Mouse (Mus musculus) lung, postnatal 0 days (tissue): ENCODE measurements around the gene Hba-a2. TPM values are rescaled to one million over a fixed set of nuclear protein-coding genes. Genes with fewer than 3 reads are reported as not detected.
"Not testable (repeated sequence)": the region's sequence is repeated elsewhere in the genome, so short reads cannot be mapped to it uniquely, and the experiment has no call there.

Source experiments
- ATAC-seq: fragments of 200-750 bp; cut with Nextera tagmentation; 2 replicates; pipeline ENCODE4 v1.8.0; 2017; ENCODE audit warnings: moderate library complexity
- DNase-seq: peaks from one replicate; pipeline ENCODE4 v3.0.0-alpha.2; 2016; ENCODE audit warnings: low spot score
- H3K27ac ChIP-seq: fragments of 300-500 bp; sonication (generic); 2 replicates; pipeline ENCODE4 v1.5.1; 2014; ENCODE audit warnings: antibody characterized with exemption, mild to moderate bottlenecking, low read length, mixed read lengths
- H3K27me3 ChIP-seq: fragments of 300-500 bp; sonication (generic); replicated peaks from 2 replicates; pipeline ENCODE4 v1.6.1; 2014; ENCODE audit warnings: low read length, mixed read lengths; ENCODE audit not compliant: insufficient read depth
- H3K36me3 ChIP-seq: fragments of 300-500 bp; sonication (generic); 2 replicates; pipeline ENCODE4 v1.6.1; 2014; ENCODE audit warnings: low read length, mixed read lengths; ENCODE audit not compliant: insufficient read depth
- H3K4me1 ChIP-seq: fragments of 300-500 bp; sonication (generic); 2 replicates; pipeline ENCODE4 v1.6.1; 2014; ENCODE audit warnings: antibody characterized with exemption, low read depth, low read length, mixed read lengths; ENCODE audit not compliant: insufficient read depth
- H3K4me2 ChIP-seq: fragments of 300-500 bp; sonication (generic); replicated peaks from 2 replicates; pipeline ENCODE4 v1.6.1; 2014; ENCODE audit warnings: low read depth, mild to moderate bottlenecking, low read length, moderate library complexity, mixed read lengths
- H3K4me3 ChIP-seq: fragments of 300-500 bp; sonication (generic); 2 replicates; pipeline ENCODE4 v1.5.1; 2014; ENCODE audit warnings: low read depth, low read length
- H3K9ac ChIP-seq: fragments of 300-500 bp; sonication (generic); replicated peaks from 2 replicates; pipeline ENCODE4 v1.6.1; 2014; ENCODE audit warnings: low read depth, mild to moderate bottlenecking
- H3K9me3 ChIP-seq: fragments of 300-500 bp; sonication (generic); 2 replicates; pipeline ENCODE4 v1.6.1; 2016; ENCODE audit warnings: low read length, mixed read lengths
- CTCF ChIP-seq: IDR thresholded peaks from 2 replicates; pipeline ENCODE4 v1.5.1; 2016; ENCODE audit warnings: antibody characterized with exemption, mild to moderate bottlenecking
- EP300 ChIP-seq: IDR thresholded peaks from 2 replicates; pipeline ENCODE4 v1.6.1; 2016; ENCODE audit warnings: antibody characterized with exemption, mild to moderate bottlenecking, control low read depth
- WGBS: fragments of 180-500 bp; shearing (Covaris S2); extraction: QIAGEN DNeasy Blood & Tissue Kit; methylation state at CpG from one replicate; pipeline ENCODE4 v1.1.7; 2014; 5-methylcytosine and 5-hydroxymethylcytosine counted together
- polyA plus RNA-seq: library from polyadenylated mRNA; unstranded; fragments of >200 nt; fragmentation: Nextera tagmentation; extraction: Ambion mirVana; gene quantifications from 2 replicates; pipeline ENCODE4 v1.2.1, GENCODE M21; 2015

Hba-a2 gene
- polyA plus RNA-seq, 1 experiment from 2014 or later = 27,628 TPM

- 0 out of 2 replicates have a peak within 1 kb of the TSS, but pooled peaks have one; percentile 17 for H3K4me2 ChIP-seq
- H3K9ac ChIP-seq, H3K36me3 ChIP-seq, H3K27ac ChIP-seq, H3K9me3 ChIP-seq, H3K27me3 ChIP-seq, H3K4me3 ChIP-seq, H3K4me1 ChIP-seq: not testable (repeated sequence)
- ATAC-seq = peak; percentile 63
- DNase-seq = peak; percentile 51
- TF ChIP-seq CTCF = peak; percentile 79
- WGBS = 22% methylated on average over 29 of the region's 33 CpGs
These were observed 9.4 kb upstream of the Hba-a2 start, which contains the start of gene Hbq1b for GRCm38 (mm10) chr11:32286695-32287492. Gene Hbq1b (plus strand): TSS chr11:32286965.

DNA sequence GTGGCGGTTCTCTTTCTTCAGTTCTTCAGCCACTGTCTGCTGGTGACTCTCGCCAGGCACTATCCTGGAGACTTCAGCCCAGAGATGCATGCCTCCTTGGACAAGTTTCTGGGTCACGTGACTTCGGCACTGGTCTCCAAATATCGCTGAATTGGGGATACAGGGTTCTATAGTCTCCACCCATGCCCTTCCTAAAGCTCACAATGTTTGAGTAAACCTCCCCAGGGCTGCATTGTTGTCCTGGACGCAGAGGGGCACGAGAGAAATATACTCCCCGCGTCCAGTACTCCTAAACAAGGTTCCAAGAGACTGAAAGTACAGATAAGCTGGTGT lies 8.8 kb upstream of the Hba-a2 start:
- no peak; the same call in 1 of the 2 replicates for ATAC-seq
- Histone ChIP-seq H3K9me3 (no peaks in the 10 kb centered on the region), H3K27ac (no peak overlapping the region), H3K4me1 (no peaks in the 10 kb centered on the region), H3K36me3 (no peaks in the 10 kb centered on the region), H3K4me3 (no peak overlapping the region), H3K27me3 (no peaks in the 10 kb centered on the region), H3K4me2 (no peak overlapping the region), H3K9ac (no peak overlapping the region)
- DNase-seq = no peak
- WGBS = 69% methylated on average over 9 of the region's 9 CpGs
- TF ChIP-seq EP300 (no peak), CTCF (no peak)

DNA sequence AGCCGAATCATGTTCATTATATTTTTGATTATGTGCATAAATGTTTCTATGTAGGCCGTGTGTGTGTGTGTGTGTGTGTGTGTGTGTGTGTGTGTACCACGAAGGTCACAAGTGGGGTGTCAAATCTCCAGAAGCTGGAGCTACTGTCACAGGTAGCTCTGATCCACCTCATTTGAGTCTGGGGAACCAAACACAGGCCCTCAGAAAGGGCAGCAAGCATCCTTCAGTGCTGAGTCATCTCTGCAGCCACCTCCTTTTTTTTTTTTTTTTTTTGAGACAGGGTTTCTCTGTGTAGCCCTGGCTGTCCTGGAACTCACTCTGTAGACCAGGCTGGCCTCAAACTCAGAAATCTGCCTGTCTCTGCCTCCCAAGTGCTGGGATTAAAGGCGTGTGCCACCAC lies 3.5 kb upstream of the Hba-a2 start:
- DNase-seq, H3K9ac ChIP-seq, H3K4me3 ChIP-seq, H3K4me1 ChIP-seq, H3K9me3 ChIP-seq, H3K27ac ChIP-seq, H3K4me2 ChIP-seq, H3K27me3 ChIP-seq, ATAC-seq, H3K36me3 ChIP-seq: not testable (repeated sequence)
- 70% methylated on average over 4 of the region's 4 CpGs for WGBS

GRCm38 (mm10) chr11:32293479-32293878 lies 2.8 kb upstream of the Hba-a2 start:
- ATAC-seq, H3K4me2 ChIP-seq, H3K9ac ChIP-seq, H3K4me1 ChIP-seq, H3K27ac ChIP-seq, H3K4me3 ChIP-seq, H3K9me3 ChIP-seq, DNase-seq, H3K27me3 ChIP-seq, H3K36me3 ChIP-seq: not testable (repeated sequence)
- 18% methylated on average over 2 of the region's 3 CpGs for WGBS

DNA sequence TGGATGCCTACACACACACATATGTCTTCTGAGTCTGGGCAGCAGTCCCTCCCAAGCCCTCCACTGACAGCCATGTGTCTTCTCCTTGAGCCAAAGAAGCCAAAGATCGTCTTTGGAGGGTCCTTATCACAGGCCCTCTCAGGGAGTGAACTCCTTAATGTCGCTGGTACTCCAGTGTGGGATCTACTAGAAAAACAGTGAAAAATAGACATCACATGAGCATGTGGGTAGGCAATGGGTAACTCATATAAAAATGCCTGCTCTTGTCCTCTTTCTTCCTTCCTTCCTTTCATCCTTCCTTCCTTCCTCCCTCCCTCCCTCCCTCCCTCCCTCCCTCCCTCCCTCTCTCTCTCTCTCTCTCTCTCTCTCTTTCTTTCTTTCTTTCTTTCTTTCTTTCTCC lies 1.1 kb downstream of the Hba-a2 start:
- H3K27me3 ChIP-seq, H3K4me3 ChIP-seq, DNase-seq, H3K4me1 ChIP-seq, H3K9me3 ChIP-seq, ATAC-seq, H3K36me3 ChIP-seq, H3K9ac ChIP-seq, H3K4me2 ChIP-seq, H3K27ac ChIP-seq: not testable (repeated sequence)
- WGBS = 11% methylated on average over 2 of the region's 2 CpGs

DNA sequence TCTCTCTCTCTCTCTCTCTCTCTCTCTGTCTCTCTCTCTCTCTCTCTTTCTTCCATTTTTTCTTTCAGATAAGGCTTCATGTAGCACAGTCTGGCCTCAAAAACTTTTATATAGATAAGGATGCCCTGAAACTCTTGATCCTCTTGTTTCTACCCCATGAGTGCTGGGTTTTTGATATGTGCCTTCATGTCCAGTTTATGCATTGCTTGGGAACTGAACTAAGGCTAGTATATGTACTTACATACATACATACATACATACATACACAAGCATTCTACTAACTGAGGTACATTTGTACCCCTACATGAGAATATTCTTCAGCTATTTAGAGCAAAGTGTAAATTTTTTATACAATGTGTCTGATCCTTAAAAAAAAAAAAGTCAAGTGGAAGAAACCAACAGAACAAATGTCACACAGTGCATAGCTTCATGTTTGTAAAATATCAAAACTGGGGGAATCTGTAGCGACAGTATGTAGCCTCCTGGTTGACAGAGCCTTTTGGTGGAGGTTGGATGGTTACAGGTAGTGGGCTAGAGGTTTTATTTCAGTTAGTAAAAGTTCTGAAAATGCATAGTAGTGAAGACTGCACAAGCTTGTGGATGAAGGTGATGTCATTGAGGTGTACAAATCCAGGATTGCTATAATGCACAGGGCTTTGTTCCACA lies 1.7 kb downstream of the Hba-a2 start:
- Histone ChIP-seq H3K9ac (no peak overlapping the region), H3K4me1 (no peaks in the 10 kb centered on the region), H3K9me3 (no peaks in the 10 kb centered on the region), H3K27me3 (no peaks in the 10 kb centered on the region), H3K27ac (no peak overlapping the region), H3K4me3 (no peak overlapping the region), H3K36me3 (no peaks in the 10 kb centered on the region), H3K4me2 (no peak overlapping the region)
- TF ChIP-seq EP300 (no peak), CTCF (no peak)
- no peak for DNase-seq
- no peak for ATAC-seq
- WGBS = 85% methylated on average over 1 of the region's 1 CpGs
